Mouse (Mus musculus): Measurements from ENCODE around the gene Irf1.

Gene Irf1

GRCm38 (mm10) chr11:53810749-53811148 lies 40.9 kb downstream of the Irf1 start:
- DNase-seq (ENCODE audit: low spot score) = no peak

- no peak for DNase-seq (ENCODE audit: low spot score)
These were observed 41.5 kb downstream of the Irf1 start for GRCm38 (mm10) chr11:53811312-53811711.

- DNase-seq (ENCODE audit: low spot score) = no peak
These were observed 43.4 kb downstream of the Irf1 start for GRCm38 (mm10) chr11:53813001-53813868.

GRCm38 (mm10) chr11:53814810-53815209 lies 45.0 kb downstream of the Irf1 start:
- DNase-seq (ENCODE audit: low spot score) = no peak

GRCm38 (mm10) chr11:53816841-53817375 lies 47.1 kb downstream of the Irf1 start:
- no peak for DNase-seq (ENCODE audit: low spot score)

GRCm38 (mm10) chr11:53818794-53819193 lies 49.0 kb downstream of the Irf1 start:
- no peak for DNase-seq (ENCODE audit: low spot score)

GRCm38 (mm10) chr11:53819511-53819910 lies 49.7 kb downstream of the Irf1 start:
- DNase-seq (ENCODE audit: low spot score) = no peak

- no peak for DNase-seq (ENCODE audit: low spot score)
These were observed 50.8 kb downstream of the Irf1 start for GRCm38 (mm10) chr11:53820516-53821170.

GRCm38 (mm10) chr11:53821230-53821944 lies 51.6 kb downstream of the Irf1 start:
- DNase-seq (ENCODE audit: low spot score) = no peak

- DNase-seq (ENCODE audit: low spot score) = no peak
These were observed 52.1 kb downstream of the Irf1 start for GRCm38 (mm10) chr11:53821945-53822338.

GRCm38 (mm10) chr11:53825409-53825808 lies 55.6 kb downstream of the Irf1 start:
- DNase-seq (ENCODE audit: low spot score) = no peak

All from T-cell, adult 2 months (primary cell).